Mouse (Mus musculus) activated CD4-positive, CD25-positive, alpha-beta regulatory T cell, adult 9 weeks (primary cell): Measurements from ENCODE around the gene Rfc3. TPM values are rescaled to one million over a fixed set of nuclear protein-coding genes. Genes with fewer than 3 reads are reported as not detected.

Experiments
- polyA plus RNA-seq: library from polyadenylated mRNA; unstranded; fragments of 100-300 nt; shearing (Covaris generic); gene quantifications from one replicate; pipeline ENCODE4 v1.2.1, GENCODE M21; 2017

Gene Rfc3
- 37.0 TPM for polyA plus RNA-seq

DNA sequence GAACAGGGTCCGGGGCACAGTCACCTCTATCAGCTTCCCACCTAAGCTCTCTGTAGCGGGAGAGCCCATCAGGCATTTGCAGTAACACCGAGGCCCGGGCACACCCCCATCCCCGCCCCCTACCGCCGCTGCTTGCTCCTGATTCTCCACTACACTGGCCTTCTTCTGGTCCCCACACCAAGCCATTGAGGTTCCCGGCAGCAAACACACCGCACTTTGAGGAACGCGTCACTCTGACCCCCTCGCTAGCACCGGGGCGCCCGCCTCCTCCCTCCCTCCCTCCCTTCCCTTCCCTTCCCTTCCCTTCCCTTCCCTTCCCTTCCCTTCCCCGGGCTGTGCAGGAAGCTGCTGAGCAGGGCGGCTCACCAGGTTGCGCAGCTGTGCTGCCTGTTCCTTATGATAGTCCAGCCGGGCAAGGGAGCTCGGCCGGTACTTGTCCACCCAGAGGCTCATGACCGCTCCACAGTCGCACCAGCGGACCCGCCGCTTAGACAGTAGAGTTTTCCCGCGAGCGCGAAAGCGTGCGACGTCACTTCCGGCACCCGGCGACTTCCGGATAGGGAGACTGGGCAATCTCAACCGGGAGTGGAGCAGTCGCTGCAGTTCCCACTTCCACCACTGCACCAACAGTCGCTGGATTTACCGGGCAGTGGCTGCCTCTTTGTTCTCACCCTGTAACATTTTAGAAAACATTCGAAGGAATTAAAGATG, at the start of gene Rfc3:
Rfc3 (minus strand) TSS at position 543 of the 711 bp plus-strand sequence.

GRCm38 (mm10) chr5:151605921-151606320, 45.1 kb downstream of the Rfc3 start, which contains the start of gene Vmn2r18:
Gene Vmn2r18 (minus strand): TSS chr5:151606021.

Other genes starting within 250 kb of the Rfc3 start
- not detected for gene Gm42906, start 223.1 kb downstream of the Rfc3 start, polyA plus RNA-seq
- gene Vmn2r18, start 45.2 kb downstream of the Rfc3 start, polyA plus RNA-seq: not detected